Mouse (Mus musculus) WW6 (cell line): ENCODE measurements around the gene Gm26558.

Source experiments
- DNase-seq: peaks from one replicate; pipeline ENCODE4 v3.0.0-alpha.2; 2013; ENCODE audit warnings: low read depth, low spot score

Gm26558 gene

DNA sequence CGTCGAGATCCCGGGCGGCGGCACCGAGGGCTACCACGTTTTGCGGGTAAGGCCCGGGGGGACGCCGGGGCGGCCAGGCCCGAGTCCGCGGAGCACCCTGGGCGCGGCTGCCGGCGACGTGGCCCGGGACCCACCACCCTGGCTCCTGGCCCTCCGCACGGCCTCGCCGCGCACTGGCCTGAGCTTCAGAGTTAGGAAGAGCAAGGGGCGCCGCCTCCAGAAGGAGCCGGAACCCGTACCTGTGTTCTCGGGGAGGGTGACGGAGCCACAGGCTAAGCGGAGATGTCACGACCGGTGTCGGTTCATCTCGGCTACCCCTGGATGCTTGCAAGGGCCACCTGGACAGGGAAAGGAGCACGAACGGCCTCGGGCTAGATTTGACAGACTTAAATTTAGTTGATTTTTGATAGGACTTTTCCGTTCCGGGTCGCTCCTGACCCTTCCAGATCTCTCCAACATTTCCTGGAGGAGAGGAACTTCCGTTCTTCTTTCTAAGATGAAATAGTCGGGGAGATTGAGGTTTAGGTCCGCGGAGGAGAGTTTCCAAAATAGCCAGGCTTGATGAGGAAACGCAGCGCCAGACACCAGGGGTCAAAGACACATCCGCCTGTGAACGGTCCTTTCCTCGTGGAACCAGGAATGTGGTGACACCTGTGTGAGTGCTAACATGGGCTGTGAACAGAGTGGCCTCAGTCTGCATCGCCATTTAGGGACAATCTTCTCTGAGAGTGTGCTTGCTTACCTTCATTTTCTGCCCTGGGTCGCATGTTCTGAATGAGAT lies at the start of gene Gm26558:
Gene Gm26558 (minus strand): TSS at position 394 of the 781 bp plus-strand sequence.
- peak; percentile 7 for DNase-seq

GRCm38 (mm10) chr2:70710878-70711277 lies 49.0 kb upstream of the Gm26558 start:
- DNase-seq, result no peak

DNA sequence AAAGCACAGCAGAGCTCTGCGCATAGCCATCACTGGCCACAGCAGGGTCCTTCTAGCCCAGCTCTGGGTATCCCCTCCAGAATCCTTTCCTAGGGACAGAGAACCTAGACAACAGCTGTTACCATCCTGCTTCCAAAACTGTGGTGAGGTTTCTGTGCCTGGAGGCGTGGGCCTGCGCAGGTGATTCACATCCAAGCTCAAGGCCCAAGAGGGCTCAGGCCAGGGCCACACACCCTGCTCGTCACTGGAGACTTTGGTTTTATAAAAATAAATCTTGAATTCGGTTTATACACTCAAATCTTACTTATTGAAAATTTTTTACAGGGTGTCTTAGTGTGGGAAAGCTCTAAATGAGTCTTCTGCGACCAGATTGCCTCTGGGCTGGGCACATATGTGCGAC lies 48.3 kb upstream of the Gm26558 start:
- no peak for DNase-seq

GRCm38 (mm10) chr2:70708986-70709730 lies 47.2 kb upstream of the Gm26558 start:
- DNase-seq, result no peak

GRCm38 (mm10) chr2:70702403-70702802 lies 40.5 kb upstream of the Gm26558 start:
- no peak for DNase-seq

GRCm38 (mm10) chr2:70701571-70701970 lies 39.7 kb upstream of the Gm26558 start:
- no peak for DNase-seq

DNA sequence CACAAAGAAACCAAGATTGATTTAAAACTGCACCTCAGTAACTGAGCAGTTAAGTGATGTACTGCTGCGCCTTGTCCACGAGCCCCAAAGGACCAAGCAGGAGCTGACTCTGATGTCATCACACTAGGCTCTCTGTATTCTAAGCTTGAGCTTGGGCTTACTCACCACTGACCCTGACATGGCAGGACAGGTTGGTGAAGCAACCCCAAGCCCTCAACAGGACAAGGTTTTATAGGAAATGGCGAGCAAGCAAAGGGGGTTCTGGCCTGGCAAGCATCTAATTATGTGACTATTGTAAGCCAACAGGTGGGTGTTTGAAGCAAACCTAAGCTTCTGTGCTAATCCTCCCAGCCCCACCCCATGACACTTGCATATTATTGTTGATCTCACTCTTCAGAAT lies 38.9 kb upstream of the Gm26558 start:
- DNase-seq, result no peak

- no peak for DNase-seq
Measured at GRCm38 (mm10) chr2:70695712-70696111, 33.8 kb upstream of the Gm26558 start.

GRCm38 (mm10) chr2:70690195-70690594 lies 28.3 kb upstream of the Gm26558 start:
- DNase-seq, result no peak

GRCm38 (mm10) chr2:70688454-70689078 lies 26.7 kb upstream of the Gm26558 start:
- no peak for DNase-seq

DNA sequence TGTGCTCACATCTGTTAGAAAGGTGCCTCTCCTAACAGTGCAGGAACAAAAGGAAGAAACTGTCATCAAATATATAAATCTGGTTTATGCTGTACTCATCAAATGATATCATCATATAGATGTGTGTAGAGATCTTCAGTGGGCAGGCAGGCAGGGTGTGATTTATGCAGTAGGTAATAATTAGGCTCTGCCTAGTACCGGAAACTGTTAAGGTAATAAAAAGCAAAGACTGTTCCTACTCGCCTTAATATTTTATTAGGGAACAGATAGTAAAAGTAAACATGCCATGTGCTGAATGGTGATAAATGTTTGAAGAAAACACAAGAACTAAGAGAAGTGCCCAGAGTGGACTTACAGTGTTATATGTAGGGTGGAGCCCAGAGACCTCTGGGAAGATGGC lies 20.4 kb upstream of the Gm26558 start:
- no peak for DNase-seq

GRCm38 (mm10) chr2:70673445-70674126 lies 11.7 kb upstream of the Gm26558 start:
- no peak for DNase-seq

GRCm38 (mm10) chr2:70672476-70672875 lies 10.6 kb upstream of the Gm26558 start:
- no peak for DNase-seq

- DNase-seq, result no peak
Measured at GRCm38 (mm10) chr2:70669896-70670295, 8.0 kb upstream of the Gm26558 start.

DNA sequence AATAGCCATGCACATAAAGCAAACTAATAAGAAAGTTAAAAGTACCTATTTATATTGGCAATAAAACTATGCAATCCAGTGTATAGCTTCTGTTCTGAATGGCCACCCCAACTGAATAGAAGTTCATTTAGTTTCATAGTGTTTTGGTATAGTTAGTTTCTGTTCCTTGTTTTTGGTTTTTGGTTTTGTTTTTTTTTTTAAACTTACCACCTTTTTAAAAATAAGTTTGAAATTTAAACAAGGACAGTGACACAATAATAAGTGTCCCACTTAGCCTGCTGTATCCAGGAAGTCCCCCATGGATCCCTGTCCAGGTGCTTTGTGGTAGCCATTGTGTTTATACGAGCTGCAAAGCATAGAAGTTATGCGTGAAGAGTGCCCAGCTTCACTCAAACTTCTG lies 7.3 kb upstream of the Gm26558 start:
- no peak for DNase-seq

- no peak for DNase-seq
Measured at GRCm38 (mm10) chr2:70667016-70667415, 5.1 kb upstream of the Gm26558 start.

DNA sequence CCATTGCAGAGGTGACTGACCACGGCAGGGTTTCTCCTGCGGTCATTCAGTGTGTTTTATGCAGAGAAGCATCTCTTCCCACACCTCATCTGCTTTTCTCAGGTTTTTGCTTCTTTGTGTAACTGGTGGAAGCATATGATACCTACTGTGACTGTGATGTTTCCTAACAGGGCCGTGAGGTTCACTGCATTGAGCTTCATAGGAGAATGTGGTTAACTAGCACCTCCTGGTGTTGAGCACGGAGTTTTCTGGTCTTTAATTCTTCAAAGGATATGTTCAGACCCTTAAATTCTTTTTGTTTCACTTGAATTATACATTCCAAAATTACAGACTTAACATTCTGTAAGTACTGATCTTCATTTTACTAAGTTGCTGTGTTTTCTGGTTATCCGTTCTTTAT lies 1.9 kb upstream of the Gm26558 start:
- DNase-seq, result no peak

GRCm38 (mm10) chr2:70660887-70661714 lies 807 bp downstream of the Gm26558 start, which contains the start of gene Gorasp2:
TSS of gene Gorasp2 (plus strand) at chr2:70661576.
- DNase-seq, result peak; percentile 91

DNA sequence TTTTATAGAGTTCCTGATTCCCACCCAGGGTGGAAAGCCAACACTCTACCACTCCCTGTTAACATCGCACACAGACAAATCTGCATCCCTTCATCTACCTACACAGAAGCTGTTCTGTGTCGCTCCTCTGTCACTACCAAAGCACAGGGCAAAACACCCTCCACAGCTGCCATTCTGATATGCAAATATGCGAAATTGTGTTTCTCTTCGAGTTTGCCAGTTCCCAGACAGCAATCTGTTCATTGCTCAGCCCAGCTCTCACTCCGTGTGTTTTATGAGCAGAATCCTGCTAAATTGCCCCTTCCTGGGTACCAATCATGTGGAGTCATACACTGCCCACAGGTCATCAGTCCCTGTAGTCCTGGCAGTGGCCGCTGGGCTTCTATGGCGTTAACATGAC lies 4.8 kb downstream of the Gm26558 start:
- no peak for DNase-seq

DNA sequence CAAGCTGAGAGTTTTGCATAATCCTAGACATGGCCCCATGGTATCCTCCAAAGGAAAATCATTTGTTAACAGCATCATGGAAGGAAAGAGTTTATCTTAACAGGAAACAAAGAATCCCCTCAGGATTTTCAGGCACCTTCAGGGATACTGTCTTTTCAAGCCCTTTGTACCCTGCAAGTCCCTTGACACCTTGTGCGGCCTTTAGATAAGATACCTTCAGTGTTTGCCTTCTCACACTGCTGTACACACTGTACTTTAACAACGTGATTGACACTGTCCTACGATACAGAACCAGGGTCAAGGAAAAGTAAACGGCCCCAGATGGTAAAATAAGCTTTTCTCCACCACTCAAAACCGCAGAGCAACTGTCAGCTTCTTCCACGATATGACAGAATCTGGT lies 10.1 kb downstream of the Gm26558 start:
- DNase-seq, result no peak

DNA sequence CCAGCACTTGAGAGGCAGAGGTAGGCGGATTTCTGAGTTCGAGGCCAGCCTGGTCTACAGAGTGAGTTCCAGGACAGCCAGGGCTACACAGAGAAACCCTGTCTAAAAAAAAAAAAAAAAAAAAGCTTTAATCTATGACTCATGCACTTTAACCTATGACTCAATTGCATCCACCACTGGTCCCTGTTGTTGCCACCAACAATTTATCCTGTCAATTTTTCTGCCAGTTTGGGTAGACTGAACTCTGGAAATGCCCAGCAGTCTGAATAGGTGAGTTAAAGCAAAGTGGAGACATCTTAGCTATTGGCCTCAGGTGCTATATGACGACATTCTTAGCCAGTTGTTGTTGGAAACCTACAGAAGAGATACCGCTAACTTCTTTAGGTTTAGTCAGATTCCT lies 12.4 kb downstream of the Gm26558 start:
- DNase-seq, result no peak
